Mouse (Mus musculus) neural tube, postnatal 0 days (tissue): ENCODE results near the gene Dpysl4. TPM values are rescaled to one million over a fixed set of nuclear protein-coding genes. Genes with fewer than 3 reads are reported as not detected.

ENCODE experiments used
- polyA plus RNA-seq: library from polyadenylated mRNA; unstranded; fragments of >200 nt; fragmentation: Nextera tagmentation; extraction: Ambion mirVana; gene quantifications from 2 replicates; pipeline ENCODE4 v1.2.1, GENCODE M21; 2015

Gene Dpysl4
- polyA plus RNA-seq, result 127 and 150 TPM in 2 replicates

GRCm38 (mm10) chr7:139085629-139086194, at the start of gene Dpysl4:
Gene Dpysl4, plus strand, starts transcription at chr7:139086001.

Other genes starting within 250 kb of the Dpysl4 start
- gene Ppp2r2d, start 239.9 kb upstream of the Dpysl4 start, polyA plus RNA-seq, result 94.2 and 102 TPM in 2 replicates
- 39.0 and 39.1 TPM in 2 replicates for gene Mapk1ip1, start 239.7 kb upstream of the Dpysl4 start, polyA plus RNA-seq
- 158 and 179 TPM in 2 replicates for gene Bnip3, start 176.5 kb upstream of the Dpysl4 start, polyA plus RNA-seq
- 12.8 and 13.5 TPM in 2 replicates for gene Jakmip3, start 145.3 kb upstream of the Dpysl4 start, polyA plus RNA-seq
- 4.2 and 5.8 TPM in 2 replicates for gene Lrrc27, start 127.0 kb downstream of the Dpysl4 start, polyA plus RNA-seq
- gene Stk32c, start 127.3 kb downstream of the Dpysl4 start, polyA plus RNA-seq, result 3.3 and 3.5 TPM in 2 replicates
- gene Pwwp2b, start 162.5 kb downstream of the Dpysl4 start, polyA plus RNA-seq, result 4.8 and 5.8 TPM in 2 replicates